Mouse (Mus musculus) CH12.LX (cell line): ENCODE data around the gene Psmd5. TPM values are rescaled to one million over a fixed set of nuclear protein-coding genes. Genes with fewer than 3 reads are reported as not detected.

Experiments
- DNase-seq: peaks from one replicate; pipeline ENCODE4 v3.0.0-alpha.2; 2013; ENCODE audit errors: extremely low read depth
- H3K27ac ChIP-seq: 2 replicates; pipeline ENCODE4 v1.5.1; 2012; ENCODE audit warnings: low read depth, mild to moderate bottlenecking, control low read depth, moderate library complexity; ENCODE audit not compliant: insufficient read depth
- H3K27me3 ChIP-seq: replicated peaks from 2 replicates; pipeline ENCODE3; 2012; ENCODE audit warnings: inconsistent platforms
- H3K36me3 ChIP-seq, 2 experiments: replicated peaks in 1 of 2; 2 replicates each; pipeline versions ENCODE3 to v1.6.1; 2012; ENCODE audit warnings: inconsistent platforms in 1 of 2, low read length in 1 of 2, mild to moderate bottlenecking in 1 of 2, mixed read lengths in 1 of 2, moderate library complexity in 1 of 2; ENCODE audit not compliant: control insufficient read depth in 1 of 2, insufficient read depth in 1 of 2
- H3K4me1 ChIP-seq, 2 experiments: 2 replicates each; pipeline ENCODE4 v1.6.1; 2012; ENCODE audit warnings: inconsistent platforms in 1 of 2, moderate library complexity in 1 of 2; ENCODE audit not compliant: insufficient read depth in 2 of 2, control insufficient read depth in 1 of 2
- H3K4me2 ChIP-seq: 2 replicates; pipeline ENCODE4 v1.6.1; 2012; ENCODE audit warnings: low read depth, mild to moderate bottlenecking, control low read depth; ENCODE audit not compliant: poor library complexity, insufficient read depth, severe bottlenecking
- H3K4me3 ChIP-seq, 3 experiments: fragments of 150-350 bp in 1 of 3; sonication (generic) in 1 of 3; replicated peaks in 1 of 3; 2 replicates each; pipeline versions ENCODE3 to v1.5.1; 2011 to 2012; ENCODE audit warnings: low read depth in 2 of 3, low read length in 2 of 3, mild to moderate bottlenecking in 2 of 3, moderate library complexity in 2 of 3, control low read depth in 1 of 3, improper control_type of control experiment in 1 of 3, inconsistent platforms in 1 of 3, mixed read lengths in 1 of 3; ENCODE audit not compliant: poor library complexity in 1 of 3
- H3K79me2 ChIP-seq: replicated peaks from 2 replicates; pipeline ENCODE4 v1.6.1; 2012; ENCODE audit warnings: mild to moderate bottlenecking, moderate library complexity; ENCODE audit not compliant: control insufficient read depth, poor library complexity, insufficient read depth, severe bottlenecking; ENCODE audit errors: extremely low read depth
- H3K9ac ChIP-seq: 2 replicates; pipeline ENCODE4 v1.6.1; 2012; ENCODE audit warnings: low read depth, mild to moderate bottlenecking, control low read depth, moderate library complexity; ENCODE audit not compliant: insufficient read depth
- H3K9me3 ChIP-seq: replicated peaks from 2 replicates; pipeline ENCODE3; 2012; ENCODE audit warnings: low read length, inconsistent platforms, mixed read lengths
- CTCF ChIP-seq, 2 experiments: IDR thresholded peaks in 1 of 2; conservative IDR thresholded peaks in 1 of 2; 2 replicates each; pipeline ENCODE4 v1.5.1; 2011 to 2012; ENCODE audit warnings: low read depth in 2 of 2, low read length in 2 of 2, improper control_type of control experiment in 1 of 2, inconsistent platforms in 1 of 2, mild to moderate bottlenecking in 1 of 2, moderate library complexity in 1 of 2
- ELF1 ChIP-seq: IDR thresholded peaks from 2 replicates; pipeline ENCODE4 v1.6.1; 2014; ENCODE audit warnings: low read depth, mild to moderate bottlenecking, inconsistent platforms, low read length, improper control_type of control experiment
- EP300 ChIP-seq: IDR thresholded peaks from 2 replicates; pipeline ENCODE4 v1.6.1; 2011; ENCODE audit warnings: low read length, improper control_type of control experiment
- GABPA ChIP-seq: IDR thresholded peaks from 2 replicates; pipeline ENCODE4 v1.6.1; 2012; ENCODE audit warnings: low read depth, low read length, improper control_type of control experiment, inconsistent platforms; ENCODE audit not compliant: insufficient replicate concordance
- IRF4 ChIP-seq: IDR thresholded peaks from 2 replicates; pipeline ENCODE4 v1.6.1; 2014; ENCODE audit warnings: low read depth, mild to moderate bottlenecking, inconsistent platforms, low read length, improper control_type of control experiment
- JUN ChIP-seq: IDR thresholded peaks from 2 replicates; pipeline ENCODE4 v1.6.1; 2011; ENCODE audit warnings: low read depth, mild to moderate bottlenecking, low read length, improper control_type of control experiment, moderate library complexity; ENCODE audit not compliant: insufficient read depth
- JUND ChIP-seq: conservative IDR thresholded peaks from 2 replicates; pipeline ENCODE4 v1.6.1; 2011; ENCODE audit warnings: low read depth, low read length, improper control_type of control experiment
- MAFK ChIP-seq: IDR thresholded peaks from 2 replicates; pipeline ENCODE4 v1.6.1; 2011; ENCODE audit warnings: low read length, improper control_type of control experiment; ENCODE audit not compliant: insufficient replicate concordance
- MAX ChIP-seq: IDR thresholded peaks from 2 replicates; pipeline ENCODE4 v1.6.1; 2011; ENCODE audit warnings: low read length, improper control_type of control experiment
- MAZ ChIP-seq: IDR thresholded peaks from 2 replicates; pipeline ENCODE4 v1.6.1; 2012; ENCODE audit warnings: low read depth, mild to moderate bottlenecking, inconsistent platforms, low read length, improper control_type of control experiment, moderate library complexity
- MEF2A ChIP-seq: IDR thresholded peaks from 2 replicates; pipeline ENCODE4 v1.6.1; 2014; ENCODE audit warnings: low read depth, mild to moderate bottlenecking, inconsistent platforms, low read length, improper control_type of control experiment, borderline replicate concordance
- NELFE ChIP-seq: IDR thresholded peaks from 2 replicates; pipeline ENCODE4 v1.6.1; 2011; ENCODE audit warnings: low read depth, low read length, improper control_type of control experiment
- RAD21 ChIP-seq: IDR thresholded peaks from 2 replicates; pipeline ENCODE4 v1.6.1; 2011; ENCODE audit warnings: low read depth, mild to moderate bottlenecking, low read length, improper control_type of control experiment, moderate library complexity
- RCOR1 ChIP-seq: conservative IDR thresholded peaks from 2 replicates; pipeline ENCODE4 v1.6.1; 2012; ENCODE audit warnings: low read depth, mild to moderate bottlenecking, inconsistent platforms, low read length, improper control_type of control experiment
- SIN3A ChIP-seq: IDR thresholded peaks from 2 replicates; pipeline ENCODE4 v1.6.1; 2012; ENCODE audit warnings: low read length, improper control_type of control experiment, inconsistent platforms
- SMC3 ChIP-seq: IDR thresholded peaks from 2 replicates; pipeline ENCODE4 v1.6.1; 2011; ENCODE audit warnings: low read depth, low read length, improper control_type of control experiment
- TBP ChIP-seq: conservative IDR thresholded peaks from 2 replicates; pipeline ENCODE4 v1.6.1; 2011; ENCODE audit warnings: low read depth, low read length, improper control_type of control experiment
- TCF12 ChIP-seq: IDR thresholded peaks from 2 replicates; pipeline ENCODE4 v1.6.1; 2014; ENCODE audit warnings: low read depth, mild to moderate bottlenecking, inconsistent platforms, low read length, improper control_type of control experiment
- UBTF ChIP-seq: IDR thresholded peaks from 2 replicates; pipeline ENCODE4 v1.6.1; 2012; ENCODE audit warnings: low read depth, mild to moderate bottlenecking, inconsistent platforms, low read length, improper control_type of control experiment, moderate library complexity
- USF2 ChIP-seq: conservative IDR thresholded peaks from 2 replicates; pipeline ENCODE4 v1.6.1; 2011; ENCODE audit warnings: low read depth, low read length, improper control_type of control experiment
- ZMIZ1 ChIP-seq: IDR thresholded peaks from 2 replicates; pipeline ENCODE4 v1.6.1; 2012; ENCODE audit warnings: low read depth, mild to moderate bottlenecking, inconsistent platforms, low read length, improper control_type of control experiment
- ZNF384 ChIP-seq: IDR thresholded peaks from 2 replicates; pipeline ENCODE4 v1.6.1; 2012; ENCODE audit warnings: low read depth, low read length, improper control_type of control experiment, inconsistent platforms
- dilution Hi-C: fragments of 300-500 bp; cut with MboI; formaldehyde crosslinking; loops from 2 replicates; pipeline ENCODE4 v1.14.3; 2020; ENCODE audit warnings: low sequenced_read_pairs; ENCODE audit not compliant: extremely low pct_unique_long_range_greater_than_20kb, extremely low pct_ligation_motif_present
- in situ Hi-C: fragments of 300-500 bp; cut with MboI; formaldehyde crosslinking; loops from 3 replicates; pipeline ENCODE4 v1.14.3; 2019; ENCODE audit warnings: low sequenced_read_pairs, low pct_ligation_motif_present, low pct_unique_long_range_greater_than_20kb, mixed read lengths
- polyA plus RNA-seq: library from polyadenylated mRNA; unstranded; fragments of >175 nt; gene quantifications from 2 replicates; pipeline ENCODE4 v1.2.1, GENCODE M21; 2012; ENCODE audit warnings: low read depth; ENCODE audit not compliant: insufficient read length
- total RNA-seq, 2 experiments: library from RNA; depleted of rRNA; stranded (reverse); fragments of 300-350 nt in 1 of 2; fragments of >200 nt in 1 of 2; gene quantifications; 2 replicates each; pipeline ENCODE4 v1.2.3; 2012 to 2014

Psmd5 gene
- total and polyA plus RNA-seq, 3 experiments, result 27.9 to 81.9 (median 81.2) TPM

GRCm38 (mm10) chr2:34855265-34855664, 19.5 kb downstream of the Psmd5 start:
- Histone ChIP-seq H3K27me3 (no peaks in the 10 kb centered on the region), H3K4me2 (no peak overlapping the region), H3K27ac (no peak overlapping the region), H3K4me1 (no peaks in the 10 kb centered on the region), H3K9ac (no peak overlapping the region), H3K9me3 (no peaks in the 10 kb centered on the region), H3K4me3 (no peak overlapping the region), H3K79me2 (no peaks in the 10 kb centered on the region), H3K36me3 (peaks cover 85 to 96% of the 10 kb centered on the region in 2 experiments)
- no peak for DNase-seq
- in situ Hi-C loops, result no loop called here
- TF ChIP-seq RAD21, result peak; percentile 6
- TF ChIP-seq CTCF (conservative IDR thresholded peaks at IDR 0.05 in 1 of 2, IDR thresholded peaks at IDR 0.05 in 1 of 2; ENCODE audit: low read depth in 2 of 2, low read length in 2 of 2), result peak in 1 of 2 experiments; percentile 36; a peak in 2 of 4 replicates
- no peak for TF ChIP-seq SIN3A
- TF ChIP-seq SMC3, result peak; percentile 38
- dilution Hi-C loops, result no loop called here

GRCm38 (mm10) chr2:34847702-34848101, 27.1 kb downstream of the Psmd5 start:
- in situ Hi-C loops (no loop called here), dilution Hi-C loops (no loop called here)
- H3K4me3 ChIP-seq, result no peak overlapping the region
- H3K36me3 ChIP-seq, result peaks cover 19 to 45% of the 10 kb centered on the region in 2 experiments
- no peaks in the 10 kb centered on the region for H3K27me3 ChIP-seq
- DNase-seq, result peak; percentile 25
- H3K9ac ChIP-seq, result no peak overlapping the region
- H3K79me2 ChIP-seq, result no peaks in the 10 kb centered on the region
- peaks cover 9% of the 10 kb centered on the region for H3K9me3 ChIP-seq
- no peak overlapping the region for H3K4me2 ChIP-seq
- TF ChIP-seq IRF4, result peak; percentile 88
- TF ChIP-seq EP300, result peak; percentile 82
- TF ChIP-seq JUND, result peak; percentile 88
- no peak for TF ChIP-seq ELF1
- peak; percentile 67; the same call in 1 of the 2 replicates for TF ChIP-seq JUN
- TF ChIP-seq MEF2A, result no peak
- TF ChIP-seq RCOR1, result 0 out of 2 replicates have a peak, but pooled peaks have one; percentile 36
- no peak overlapping the region for H3K27ac ChIP-seq
- peaks cover 0 to 5% of the 10 kb centered on the region in 2 experiments; a peak in 1 of 4 replicates for H3K4me1 ChIP-seq

GRCm38 (mm10) chr2:34843211-34843939, 31.4 kb downstream of the Psmd5 start:
- dilution Hi-C loops, result no loop called here
- peaks cover 0 to 5% of the 10 kb centered on the region in 2 experiments; a peak in 1 of 4 replicates for H3K4me1 ChIP-seq
- H3K9me3 ChIP-seq, result peaks cover 2% of the 10 kb centered on the region
- no peak overlapping the region for H3K27ac ChIP-seq
- TF ChIP-seq UBTF (no peak), JUN (no peak), ELF1 (no peak), NELFE (no peak), USF2 (no peak), CTCF (conservative IDR thresholded peaks at IDR 0.05 in 1 of 2, IDR thresholded peaks at IDR 0.05 in 1 of 2; ENCODE audit: low read depth in 2 of 2, low read length in 2 of 2) (no peak), GABPA (no peak), MAX (no peak), IRF4 (no peak), SMC3 (no peak), MAFK (no peak), TCF12 (no peak), MAZ (no peak), ZNF384 (no peak), TBP (no peak), ZMIZ1 (no peak)
- TF ChIP-seq, all 38 proteins: peak for 0
- no peaks in the 10 kb centered on the region for H3K27me3 ChIP-seq
- no peak for DNase-seq
- H3K4me2 ChIP-seq, result peak overlapping the region; percentile 38; the same call in 1 of the 2 replicates
- in situ Hi-C loops, result no loop called here
- H3K79me2 ChIP-seq, result no peaks in the 10 kb centered on the region
- H3K36me3 ChIP-seq, result peaks cover 0 to 8% of the 10 kb centered on the region in 2 experiments
- no peak overlapping the region for H3K9ac ChIP-seq
- no peak overlapping the region for H3K4me3 ChIP-seq
